Mouse (Mus musculus) layer of hippocampus, adult 9-11 months (tissue): ENCODE measurements around the gene Gatad2a.
A peak's percentile ranks its signal among the peaks of the same experiment; 100 is the strongest.

Experiments used
- DNase-seq: peaks from one replicate; pipeline ENCODE4 v3.0.0; 2022

Gene Gatad2a

GRCm38 (mm10) chr8:69935431-69935830, 60.8 kb downstream of the Gatad2a start:
- DNase-seq: no peak

DNA sequence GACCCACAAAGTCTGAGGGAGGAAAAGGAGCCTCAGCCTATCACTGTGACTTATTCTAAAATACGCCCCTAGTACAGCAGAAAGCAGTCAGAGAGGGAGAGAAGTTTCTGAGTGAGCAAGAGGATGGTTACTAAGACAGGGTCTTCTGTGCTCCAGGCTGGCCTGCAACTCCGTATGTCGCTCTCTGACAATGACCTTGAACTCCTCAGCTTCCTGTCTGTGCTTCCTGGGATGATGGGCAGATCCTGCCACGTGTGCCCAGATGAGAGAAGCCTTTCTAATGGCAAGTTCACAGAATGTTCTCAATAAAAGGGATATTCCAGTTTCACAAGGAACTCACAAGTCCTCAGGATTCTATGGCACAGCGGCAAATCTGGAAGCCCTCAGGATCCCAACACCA, 61.6 kb downstream of the Gatad2a start:
- DNase-seq: no peak

DNA sequence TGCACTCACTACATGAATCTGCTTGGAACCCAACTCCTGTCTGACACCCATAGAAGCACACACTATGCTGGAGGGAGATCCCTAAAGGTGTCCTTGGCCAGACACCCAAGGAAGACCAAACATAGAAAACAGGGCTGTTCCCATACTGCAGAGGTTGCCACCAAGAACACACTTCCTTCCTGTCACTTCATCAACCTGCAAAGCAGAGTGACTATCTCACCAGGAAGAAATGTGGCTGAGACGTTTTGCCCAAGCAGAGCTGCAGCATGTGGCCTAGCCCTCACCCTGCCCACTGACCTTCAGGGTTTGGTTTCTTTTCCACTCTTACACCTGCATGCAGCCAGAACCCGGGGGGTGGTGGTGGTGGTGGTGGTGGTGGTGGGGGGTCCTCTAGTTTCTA, 62.4 kb downstream of the Gatad2a start:
- no peak for DNase-seq

DNA sequence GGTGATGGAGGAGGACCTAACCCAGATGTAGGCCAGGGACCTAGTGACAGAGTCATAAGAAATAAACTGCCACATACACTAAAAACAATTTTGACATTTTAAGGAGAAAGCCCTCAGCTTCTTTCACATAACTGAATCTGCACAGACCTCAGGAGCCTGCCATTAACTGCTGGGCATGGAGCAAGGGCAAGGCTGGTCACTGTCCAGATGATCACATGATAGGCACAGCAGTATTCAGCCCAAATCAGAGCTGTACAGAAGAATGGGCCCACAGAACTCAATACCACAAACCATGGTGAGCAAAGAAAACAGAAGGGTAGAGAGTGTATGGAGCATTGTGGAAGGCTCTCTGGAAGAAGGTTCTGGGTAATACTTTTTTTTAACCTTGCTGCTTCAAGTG, 69.3 kb downstream of the Gatad2a start:
- no peak for DNase-seq

GRCm38 (mm10) chr8:69923986-69924385, 72.2 kb downstream of the Gatad2a start:
- no peak for DNase-seq

DNA sequence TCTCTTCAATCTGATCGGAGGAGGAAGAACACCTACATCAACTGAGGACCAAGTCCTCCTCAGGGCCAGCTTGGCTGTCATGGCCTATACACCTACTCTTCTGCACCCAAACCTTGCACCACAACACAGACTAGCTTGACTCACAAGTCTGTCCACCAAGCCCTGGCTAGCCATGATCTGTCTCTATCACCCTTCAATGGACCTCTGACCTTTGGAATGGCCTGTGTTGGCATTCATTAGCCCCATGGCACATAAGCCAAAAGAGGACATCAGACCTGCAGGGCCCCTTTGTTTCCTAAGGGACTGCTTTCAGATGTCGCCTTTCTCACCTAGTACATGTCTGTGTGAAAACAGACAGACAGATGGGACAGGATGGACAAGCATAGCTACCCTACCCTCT, 75.0 kb downstream of the Gatad2a start:
- DNase-seq: no peak

DNA sequence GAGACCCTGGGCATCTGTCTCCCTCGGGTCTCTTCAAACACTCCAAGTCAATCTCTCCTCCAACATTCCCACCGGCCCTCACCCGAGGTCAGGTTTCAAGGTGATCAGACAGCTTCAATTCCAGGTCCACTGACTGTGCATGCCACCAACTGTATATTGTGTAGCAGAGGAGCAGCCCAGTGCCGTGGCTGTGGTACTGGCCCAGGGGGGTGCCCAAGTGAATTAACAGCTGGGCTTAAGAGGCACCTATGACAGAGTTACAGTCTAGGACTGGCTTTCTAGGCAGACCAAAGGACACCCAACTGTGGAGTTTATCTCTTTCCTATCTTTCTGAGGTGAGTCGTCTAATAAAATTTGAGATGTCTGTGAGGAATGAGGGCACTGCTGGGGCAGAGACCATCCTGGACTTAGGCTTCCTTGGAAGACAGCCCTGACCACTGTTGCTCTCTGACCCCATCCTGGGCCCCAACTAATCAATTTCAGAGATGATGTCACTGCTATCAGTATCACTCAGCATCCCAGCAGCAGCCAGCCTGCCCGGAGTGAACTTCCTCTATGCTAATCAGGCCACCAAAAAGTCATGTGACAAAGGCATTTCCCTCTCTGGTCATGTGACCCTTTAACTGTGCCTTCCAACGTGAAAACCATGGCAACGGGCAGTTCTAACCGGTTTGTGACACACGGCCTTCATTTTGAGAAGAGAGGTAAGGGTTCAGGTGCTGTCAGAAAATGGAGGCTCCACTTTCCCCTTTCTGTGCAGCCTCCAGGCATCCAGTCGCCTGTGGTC, 76.1 kb downstream of the Gatad2a start:
- peak; percentile 67 for DNase-seq

- peak; percentile 73 for DNase-seq
These were observed 77.2 kb downstream of the Gatad2a start for GRCm38 (mm10) chr8:69919010-69919409.

DNA sequence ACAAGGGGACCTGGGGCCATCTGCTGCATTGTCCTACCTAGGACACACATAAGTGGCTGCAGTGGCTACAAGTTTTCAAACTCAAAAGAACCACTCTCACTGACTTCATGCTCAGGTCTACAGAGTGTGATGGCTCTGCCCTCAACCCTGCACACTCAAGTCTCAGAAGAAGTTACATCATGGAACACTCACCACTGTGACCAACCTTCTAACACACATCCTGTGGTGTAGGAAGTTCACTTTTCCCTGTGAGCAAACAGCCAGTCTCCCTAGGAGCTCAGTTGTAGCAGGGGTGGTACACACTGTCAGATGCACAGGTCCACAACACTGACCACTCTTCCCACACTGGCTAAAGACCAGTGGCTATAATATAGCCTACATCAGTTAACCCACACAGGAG, 77.7 kb downstream of the Gatad2a start:
- no peak for DNase-seq

DNA sequence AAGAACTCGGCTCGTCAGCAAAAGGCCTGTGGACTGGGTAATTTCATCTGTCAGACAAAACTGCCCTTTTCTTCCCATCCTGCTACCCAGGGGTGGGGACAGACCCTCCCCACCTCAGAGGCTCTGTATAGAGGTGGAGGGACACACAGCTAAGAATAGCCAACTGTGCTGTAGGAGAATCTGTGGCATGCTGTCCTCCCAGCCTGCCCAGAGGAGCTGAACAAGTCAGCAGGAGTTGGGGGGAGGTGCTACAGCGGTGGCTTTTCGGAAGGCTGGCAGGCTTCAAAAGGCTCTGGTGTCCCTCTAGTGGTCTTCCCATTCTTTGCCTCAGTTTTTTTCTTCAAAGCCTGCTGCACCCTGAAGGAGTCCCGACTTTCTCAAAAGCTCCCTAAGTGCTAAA, 80.4 kb downstream of the Gatad2a start:
- DNase-seq: no peak

GRCm38 (mm10) chr8:69914526-69914925, 81.7 kb downstream of the Gatad2a start:
- no peak for DNase-seq

- no peak for DNase-seq
These were observed 83.6 kb downstream of the Gatad2a start for GRCm38 (mm10) chr8:69912478-69913074.

DNA sequence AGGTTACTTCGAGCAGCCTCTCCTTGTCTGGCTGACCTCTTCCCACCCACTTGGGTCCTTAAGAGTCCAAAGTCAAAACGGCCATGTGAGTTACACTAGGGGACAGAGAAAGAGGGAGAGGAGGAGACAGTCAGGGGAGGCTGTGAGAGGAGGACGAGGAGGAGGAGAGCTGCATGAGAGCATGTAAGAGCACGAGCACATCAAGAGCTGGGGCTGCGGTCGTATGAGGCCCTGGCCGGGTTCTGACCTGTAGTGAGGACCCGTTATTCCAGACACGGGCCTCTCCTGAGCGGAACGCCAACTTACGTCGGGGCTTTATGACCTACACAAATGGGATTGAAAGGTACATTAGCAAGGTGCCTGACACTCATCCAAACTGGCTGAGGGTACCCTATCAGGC, 84.3 kb downstream of the Gatad2a start:
- no peak for DNase-seq

DNA sequence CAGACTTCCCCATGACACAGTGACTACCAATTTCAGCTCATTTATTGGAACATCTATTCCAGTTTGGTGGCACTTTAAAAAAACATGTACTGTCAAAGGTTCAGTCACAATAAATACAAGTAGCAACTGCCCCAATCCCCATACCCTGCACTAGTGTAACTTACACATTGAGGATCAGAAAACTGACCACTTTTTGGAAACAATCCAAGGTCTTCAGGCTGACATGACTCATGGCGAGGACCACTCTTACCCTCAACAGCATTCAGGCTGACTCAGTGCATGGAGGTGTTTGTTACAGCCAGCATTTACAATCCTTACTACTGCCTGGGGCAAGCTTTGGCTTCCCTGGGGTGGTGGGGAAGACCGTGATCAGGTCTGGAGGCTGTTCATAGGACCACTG, 89.1 kb downstream of the Gatad2a start:
- DNase-seq: no peak

- no peak for DNase-seq
These were observed 89.9 kb downstream of the Gatad2a start for GRCm38 (mm10) chr8:69906260-69906659.

DNA sequence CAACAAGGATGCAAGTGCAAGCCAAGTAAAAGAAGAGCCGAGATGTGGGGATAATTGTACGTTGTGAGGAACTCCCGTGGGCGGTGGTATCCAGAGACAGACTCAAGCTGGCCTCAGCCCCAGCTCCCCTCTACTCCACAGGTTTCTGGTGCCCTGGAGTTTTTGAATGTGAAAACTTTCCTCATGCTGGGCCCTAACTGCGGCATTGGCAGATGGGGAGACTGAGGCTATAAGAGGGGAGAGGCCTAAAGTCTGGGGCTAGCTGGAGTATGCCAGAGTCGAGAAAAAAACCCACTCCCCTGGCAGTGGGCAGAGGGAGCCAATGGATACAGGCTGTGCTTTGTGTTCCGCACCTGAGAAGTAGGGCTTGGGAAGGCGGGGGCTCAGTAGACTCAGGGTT, 92.1 kb downstream of the Gatad2a start:
- DNase-seq: no peak

DNA sequence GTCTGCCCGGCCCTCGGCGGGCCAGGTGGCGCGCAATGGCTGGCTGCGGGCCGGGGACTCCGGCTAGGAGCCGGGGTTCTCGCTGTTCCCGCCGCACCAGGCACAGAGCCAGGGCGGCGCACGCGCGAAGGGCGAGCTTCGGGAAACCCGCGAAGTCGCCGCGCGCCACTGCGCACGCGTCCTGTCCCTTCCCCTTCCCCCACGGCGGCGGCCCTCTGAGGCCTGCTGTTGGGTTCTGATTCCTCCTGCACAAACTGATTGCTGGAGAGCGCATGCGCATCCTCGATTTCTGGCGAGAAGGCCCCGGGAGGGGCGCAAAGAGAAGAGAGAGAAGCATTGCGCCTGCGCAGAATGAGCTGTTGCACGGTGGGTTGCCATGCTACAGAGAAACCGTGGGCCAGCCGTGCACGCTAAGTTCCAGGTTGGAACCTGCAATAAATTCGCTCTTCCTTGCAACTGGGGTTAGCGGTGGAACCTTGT, 93.1 kb downstream of the Gatad2a start:
- DNase-seq: peak; percentile 99

GRCm38 (mm10) chr8:69902163-69903062, 93.8 kb downstream of the Gatad2a start, which contains the start of the genes Tssk6, Ndufa13 and Yjefn3:
Gene Tssk6, plus strand, starts transcription at chr8:69902184.
Gene Ndufa13, minus strand, starts transcription at chr8:69902558.
Gene Yjefn3, minus strand, starts transcription at chr8:69902712.
- DNase-seq: peak; percentile 46

DNA sequence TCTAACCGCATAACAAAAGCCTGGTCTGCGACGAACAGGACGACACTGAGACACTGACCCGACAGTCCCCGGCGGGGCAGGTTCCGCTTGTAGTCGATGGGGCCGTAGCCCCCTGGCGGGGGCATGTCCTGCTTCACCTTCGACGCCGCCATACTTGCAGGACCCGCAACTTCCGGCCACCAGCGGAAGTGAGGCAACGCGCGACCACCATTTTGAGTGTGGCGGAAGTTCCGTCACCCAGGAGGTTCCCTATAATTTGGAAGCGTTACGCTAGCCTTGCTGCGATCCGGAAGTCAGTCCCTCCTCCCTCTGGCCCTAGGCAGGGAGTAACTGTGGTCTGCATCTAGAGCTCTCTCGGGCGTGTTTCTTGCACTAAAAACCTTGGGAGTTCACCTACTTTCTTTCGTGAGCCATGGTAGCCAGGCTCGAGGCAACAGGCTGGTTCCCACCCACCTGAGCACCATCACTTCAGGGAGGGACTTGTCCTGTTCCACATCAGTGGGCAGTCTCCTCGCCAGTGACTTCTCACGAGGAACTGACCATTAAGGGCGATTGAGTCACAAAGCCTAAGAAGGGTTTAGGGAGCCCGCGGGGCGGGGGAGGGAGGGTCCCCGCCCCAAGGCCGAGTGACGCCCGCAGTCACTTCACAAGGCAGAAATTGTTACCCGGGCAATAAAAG, 94.6 kb downstream of the Gatad2a start:
- DNase-seq: peak; percentile 95

- no peak for DNase-seq
These were observed 95.2 kb downstream of the Gatad2a start for GRCm38 (mm10) chr8:69900895-69901451.

DNA sequence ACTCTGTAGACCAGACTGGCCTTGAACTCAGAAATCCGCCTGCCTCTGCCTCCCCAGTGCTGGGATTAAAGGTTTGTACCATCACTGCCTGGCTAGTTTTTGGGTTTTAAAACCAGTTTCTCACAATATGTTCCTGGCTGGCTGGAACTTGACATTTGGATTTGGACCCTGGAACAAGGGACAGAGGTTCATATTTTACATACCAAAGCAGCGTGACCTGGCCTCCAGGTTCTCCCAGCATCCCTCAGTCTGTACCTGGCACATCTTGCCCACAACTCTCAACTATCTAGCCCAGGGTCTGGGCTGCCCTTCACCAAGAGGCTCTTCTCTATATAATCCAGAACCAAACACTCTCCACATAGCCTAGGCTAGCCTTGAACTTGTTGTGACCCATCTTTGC, 96.3 kb downstream of the Gatad2a start:
- DNase-seq: no peak

- DNase-seq: no peak
These were observed 98.3 kb downstream of the Gatad2a start for GRCm38 (mm10) chr8:69897857-69898256.
